Mouse (Mus musculus) yolk sac, embryonic 10.5 days (tissue): ENCODE results near the gene Hes3.

Source experiments
- DNase-seq: peaks from one replicate; pipeline ENCODE4 v3.0.0-alpha.2; 2017; ENCODE audit warnings: low spot score

The Hes3 gene

DNA sequence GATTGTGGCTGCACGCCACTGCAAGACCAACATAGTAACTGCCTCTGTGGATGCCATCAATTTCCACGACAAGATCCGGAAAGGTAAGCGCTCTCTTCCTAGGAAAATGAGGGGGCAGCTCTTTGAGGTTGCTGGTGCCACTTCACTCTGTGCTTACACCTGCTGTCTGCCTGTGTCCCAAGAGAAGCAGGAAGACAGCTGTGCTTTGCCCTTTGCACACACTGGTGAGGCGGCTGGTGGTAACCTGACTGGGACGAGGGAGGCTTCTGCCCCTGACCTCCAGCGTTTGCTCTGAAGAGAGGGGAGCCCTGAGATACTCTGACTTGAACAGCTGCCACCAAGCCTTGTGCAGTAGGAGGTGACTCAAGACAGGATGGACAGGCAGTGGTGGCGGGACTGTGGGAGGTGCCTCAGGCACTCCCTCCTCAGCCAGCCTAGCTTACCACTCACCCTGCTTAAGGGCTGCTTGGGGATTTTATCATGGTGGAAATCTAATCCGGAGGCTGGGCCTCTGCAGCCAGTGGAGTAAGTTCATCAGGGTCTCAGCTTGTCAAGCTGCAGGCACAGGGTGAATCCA, 38.2 kb downstream of the Hes3 start:
- DNase-seq = no peak

- no peak for DNase-seq
These were observed 40.8 kb downstream of the Hes3 start for GRCm38 (mm10) chr4:152250615-152251014.

DNA sequence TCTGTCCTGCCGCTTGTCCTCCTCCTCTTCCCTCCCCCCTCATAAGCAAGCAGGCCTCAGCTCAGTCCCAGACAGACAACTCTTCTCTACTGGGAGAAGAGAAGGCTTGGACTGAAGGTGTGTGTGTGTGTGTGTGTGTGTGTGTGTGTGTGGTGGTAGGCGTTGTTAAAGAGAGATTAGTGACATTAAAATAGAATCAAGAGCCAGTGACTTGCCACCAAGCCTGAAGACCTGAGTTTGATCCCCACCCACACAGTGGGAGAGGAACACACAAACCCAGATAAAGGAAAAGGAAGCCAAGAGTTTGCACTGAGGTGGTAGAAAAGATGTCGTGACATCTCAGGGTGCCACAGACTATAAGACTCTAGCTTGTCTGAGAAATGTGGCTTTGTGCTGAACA, 44.3 kb downstream of the Hes3 start:
- no peak for DNase-seq

DNA sequence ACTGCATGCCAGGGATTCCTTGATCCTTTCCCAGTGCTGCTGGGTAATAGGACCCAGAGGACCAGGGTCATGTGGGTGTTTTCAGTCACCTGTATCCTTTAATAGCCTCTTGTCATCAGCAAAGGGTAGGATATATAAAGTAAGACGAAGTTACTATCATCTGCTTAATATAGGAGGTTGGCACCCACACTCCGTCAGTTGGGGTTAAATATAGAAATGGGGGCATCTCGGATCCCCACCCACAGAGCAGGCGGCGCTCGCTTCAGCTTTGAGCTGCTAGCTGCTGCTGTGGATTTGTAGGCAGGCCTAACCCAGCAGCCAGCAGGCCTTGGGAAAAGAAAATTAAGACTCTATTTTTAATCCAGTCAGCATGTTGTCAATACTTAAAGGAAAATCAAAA, 45.5 kb downstream of the Hes3 start:
- no peak for DNase-seq

GRCm38 (mm10) chr4:152244545-152245522, 46.6 kb downstream of the Hes3 start:
- DNase-seq = peak; percentile 50

- DNase-seq = no peak
These were observed 47.5 kb downstream of the Hes3 start for GRCm38 (mm10) chr4:152243969-152244368.

DNA sequence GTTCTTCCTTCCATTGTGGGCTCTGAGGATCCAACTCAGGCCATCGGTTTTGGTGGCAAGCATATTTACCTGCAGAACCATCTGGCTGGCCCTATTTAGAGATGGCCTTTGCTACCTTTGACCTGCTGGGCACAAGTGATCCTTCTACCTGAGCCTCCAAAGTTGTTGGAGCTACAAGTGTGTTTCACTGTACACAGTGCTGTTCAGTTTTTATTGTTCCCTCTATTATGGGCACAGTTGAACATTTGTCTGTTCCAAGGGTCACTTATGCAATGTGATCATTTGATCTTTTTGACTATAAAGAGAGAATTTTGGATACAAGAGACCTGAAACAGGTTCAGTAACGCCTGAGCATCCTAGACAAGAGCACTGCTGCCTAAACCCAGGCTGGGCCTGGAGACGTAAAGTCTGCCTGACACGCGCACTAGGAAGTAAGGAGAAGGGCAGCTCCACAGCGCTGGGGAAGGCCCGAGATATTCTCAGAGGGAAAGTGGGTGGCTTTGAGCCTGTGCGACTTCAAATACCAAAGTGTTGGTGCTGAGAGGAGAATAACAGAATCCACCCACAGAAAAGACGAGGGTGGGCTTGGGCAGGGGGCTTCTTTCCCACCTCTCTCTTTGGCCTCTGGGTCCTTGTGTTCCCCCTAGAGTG, 48.1 kb downstream of the Hes3 start:
- no peak for DNase-seq

DNA sequence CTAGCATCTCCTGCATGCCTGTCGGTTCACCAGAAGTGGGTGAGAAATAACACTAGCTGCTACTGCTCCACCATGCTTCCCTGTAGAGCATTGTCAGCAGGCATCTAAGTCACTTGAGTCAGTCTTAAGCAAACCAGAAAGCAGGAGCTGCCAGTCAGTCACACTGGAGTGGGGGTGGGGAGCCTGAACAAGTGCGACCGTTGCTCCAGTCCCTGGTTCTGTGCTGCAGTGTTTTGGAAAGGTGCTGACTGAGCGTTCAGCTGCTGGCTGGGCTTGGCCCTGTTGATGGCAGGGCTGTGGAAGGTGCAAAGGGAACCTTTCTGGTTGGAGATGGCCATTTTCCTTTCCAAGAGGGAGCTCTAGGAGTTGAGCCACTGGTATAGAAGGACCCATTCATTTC, 51.5 kb downstream of the Hes3 start:
- peak; percentile 62 for DNase-seq
